Mouse (Mus musculus): Measurements from ENCODE around the gene Arl3. TPM values are rescaled to one million over a fixed set of nuclear protein-coding genes. Genes with fewer than 3 reads are reported as not detected.

Arl3 gene
- polyA plus RNA-seq, 1 experiment = 6.8 TPM

DNA sequence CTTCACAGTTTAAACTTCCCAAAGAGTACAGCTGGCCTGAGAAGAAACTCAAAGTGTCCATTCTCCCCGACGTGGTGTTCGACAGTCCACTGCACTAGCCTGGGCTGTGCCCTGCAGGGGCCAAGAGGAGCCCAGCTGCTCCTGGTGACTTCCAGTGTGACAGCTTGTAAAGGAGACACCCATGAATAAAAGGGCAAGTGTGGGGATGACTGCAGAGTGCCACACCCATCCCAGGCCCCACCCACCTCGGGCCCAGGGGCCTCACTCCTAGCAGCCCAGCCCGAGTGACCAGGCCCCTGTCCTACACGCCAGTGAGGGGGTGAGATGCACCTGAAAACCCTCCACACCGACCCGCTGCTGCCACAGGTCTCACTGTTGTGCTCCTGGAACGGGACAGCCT, 87.2 kb downstream of the Arl3 start:
- H3K27ac ChIP-seq (ENCODE audit: insufficient read depth, low read length) = no peak overlapping the region
- no peaks in the 10 kb centered on the region for H3K27me3 ChIP-seq (ENCODE audit: control insufficient read depth, insufficient read depth, low read length)
- 79% methylated on average over 9 of the region's 9 CpGs for WGBS
- no peak overlapping the region for H3K4me3 ChIP-seq (ENCODE audit: extremely low read depth, insufficient read depth, insufficient read length)
- peaks cover 6% of the 10 kb centered on the region; the same call in 1 of the 2 replicates for H3K4me1 ChIP-seq (ENCODE audit: control insufficient read depth, insufficient read depth, insufficient read length)
- TF ChIP-seq CTCF (IDR thresholded peaks at IDR 0.05; ENCODE audit: extremely low read depth, insufficient read depth, insufficient read length, insufficient replicate concordance) (no peak), POLR2A (IDR thresholded peaks at IDR 0.05; ENCODE audit: low read depth, low read length) (no peak)
- no peak for DNase-seq (ENCODE audit: low read depth in 1 of 2, low spot score in 2 of 2)
- peaks cover 9% of the 10 kb centered on the region for H3K36me3 ChIP-seq (ENCODE audit: control insufficient read depth, insufficient read depth, low read length)

DNA sequence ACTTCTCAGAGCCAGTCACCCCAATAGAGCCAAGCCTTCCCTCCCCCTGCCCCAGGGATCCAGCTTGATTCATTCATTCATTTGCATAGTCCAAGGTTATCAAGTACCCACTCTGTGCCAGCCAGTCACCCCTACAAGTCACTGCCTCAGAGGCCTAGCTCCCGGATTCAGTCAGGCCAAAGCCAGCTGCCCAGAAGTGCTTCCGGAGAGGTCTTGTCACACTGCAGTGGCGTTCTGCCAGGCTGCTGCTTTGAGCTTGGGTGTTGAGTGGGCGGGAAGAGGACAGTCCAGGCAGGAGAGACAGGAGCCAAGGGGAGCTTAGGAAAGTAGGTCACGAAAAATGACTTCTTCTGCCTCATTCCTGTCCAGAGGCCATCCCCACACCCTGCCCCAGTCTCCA, 88.5 kb downstream of the Arl3 start:
- H3K36me3 ChIP-seq (ENCODE audit: control insufficient read depth, insufficient read depth, low read length) = peaks cover 9% of the 10 kb centered on the region
- DNase-seq (ENCODE audit: low read depth in 1 of 2, low spot score in 2 of 2) = no peak
- H3K27me3 ChIP-seq (ENCODE audit: control insufficient read depth, insufficient read depth, low read length) = no peaks in the 10 kb centered on the region
- H3K4me3 ChIP-seq (ENCODE audit: extremely low read depth, insufficient read depth, insufficient read length) = no peak overlapping the region
- TF ChIP-seq CTCF (IDR thresholded peaks at IDR 0.05; ENCODE audit: extremely low read depth, insufficient read depth, insufficient read length, insufficient replicate concordance) = no peak
- no peak for TF ChIP-seq POLR2A (IDR thresholded peaks at IDR 0.05; ENCODE audit: low read depth, low read length)
- 80% methylated on average over 5 of the region's 5 CpGs for WGBS
- peaks cover 7% of the 10 kb centered on the region; the same call in 1 of the 2 replicates for H3K4me1 ChIP-seq (ENCODE audit: control insufficient read depth, insufficient read depth, insufficient read length)
- H3K27ac ChIP-seq (ENCODE audit: insufficient read depth, low read length) = peak overlapping the region; percentile 62; the same call in 1 of the 2 replicates

DNA sequence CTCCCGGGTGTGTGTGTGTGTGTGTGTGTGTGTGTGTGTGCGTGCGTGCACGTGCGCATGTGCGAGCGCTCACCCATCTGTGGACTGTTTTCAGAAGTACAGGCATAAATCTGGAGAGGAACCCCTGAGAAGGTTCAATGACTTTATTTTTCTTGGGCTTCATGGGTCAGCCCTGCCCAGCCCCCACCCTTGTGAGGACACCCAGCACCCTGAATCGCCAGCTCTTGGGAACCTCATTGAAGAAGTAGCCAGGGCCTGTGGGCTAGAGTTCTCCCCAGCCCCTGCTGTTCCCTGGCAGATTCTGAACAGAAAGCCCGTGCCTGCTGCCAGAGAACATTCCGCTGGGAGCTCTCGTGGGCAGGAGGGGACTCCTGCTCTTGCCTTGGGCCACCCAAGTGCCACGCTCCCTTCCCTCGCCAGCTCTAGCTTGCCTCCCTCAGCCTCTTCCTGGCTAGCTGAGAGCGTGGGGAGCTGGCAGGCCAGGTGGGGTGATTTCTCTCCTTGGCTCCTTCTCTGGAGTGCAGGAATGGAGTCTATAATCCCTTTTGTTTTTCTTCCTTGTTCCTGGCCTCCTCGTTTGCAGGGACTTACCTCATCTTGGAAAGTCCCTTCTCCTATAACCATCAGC, 89.2 kb downstream of the Arl3 start:
- 77% methylated on average over 15 of the region's 15 CpGs for WGBS
- peaks cover 9% of the 10 kb centered on the region for H3K36me3 ChIP-seq (ENCODE audit: control insufficient read depth, insufficient read depth, low read length)
- peak overlapping the region; percentile 62 for H3K27ac ChIP-seq (ENCODE audit: insufficient read depth, low read length)
- no peak overlapping the region for H3K4me3 ChIP-seq (ENCODE audit: extremely low read depth, insufficient read depth, insufficient read length)
- no peak for DNase-seq (ENCODE audit: low read depth in 1 of 2, low spot score in 2 of 2)
- H3K4me1 ChIP-seq (ENCODE audit: control insufficient read depth, insufficient read depth, insufficient read length) = peaks cover 10% of the 10 kb centered on the region; the same call in 1 of the 2 replicates
- H3K27me3 ChIP-seq (ENCODE audit: control insufficient read depth, insufficient read depth, low read length) = no peaks in the 10 kb centered on the region
- no peak for TF ChIP-seq CTCF (IDR thresholded peaks at IDR 0.05; ENCODE audit: extremely low read depth, insufficient read depth, insufficient read length, insufficient replicate concordance)
- TF ChIP-seq POLR2A (IDR thresholded peaks at IDR 0.05; ENCODE audit: low read depth, low read length) = no peak

DNA sequence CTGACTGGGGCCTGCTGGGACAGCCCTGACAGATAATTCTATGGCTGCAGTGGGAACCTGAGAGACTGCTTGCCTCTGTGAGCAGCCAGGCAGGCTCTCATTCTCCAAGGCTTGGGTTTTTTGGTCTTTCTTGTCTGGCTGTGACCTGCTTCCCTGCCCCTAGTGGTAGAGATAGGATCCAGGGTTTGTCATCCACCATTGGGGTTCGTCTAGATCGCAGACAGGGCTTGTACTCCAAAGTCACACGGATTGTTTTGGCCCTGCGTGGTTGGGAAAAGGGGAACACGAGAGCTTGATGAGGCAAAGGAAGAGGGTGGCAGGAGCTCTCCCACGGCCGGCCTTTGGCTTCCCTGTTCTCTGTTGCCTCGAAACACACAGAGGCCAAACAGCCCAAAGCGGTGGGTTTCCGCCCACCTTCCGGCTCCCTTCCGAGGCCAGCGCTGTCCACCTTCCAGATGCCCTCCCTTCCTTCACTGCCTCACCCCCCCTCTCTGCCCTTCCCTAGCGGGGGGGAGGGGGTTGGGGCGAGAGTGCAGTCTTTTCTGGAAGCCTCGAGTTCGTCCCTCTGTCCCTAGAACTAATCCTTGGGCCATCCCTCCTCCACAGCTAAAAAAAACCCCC, 90.0 kb downstream of the Arl3 start:
- 33% methylated on average over 17 of the region's 17 CpGs for WGBS
- no peak for DNase-seq (ENCODE audit: low read depth in 1 of 2, low spot score in 2 of 2)
- peaks cover 15% of the 10 kb centered on the region; the same call in 1 of the 2 replicates for H3K4me1 ChIP-seq (ENCODE audit: control insufficient read depth, insufficient read depth, insufficient read length)

DNA sequence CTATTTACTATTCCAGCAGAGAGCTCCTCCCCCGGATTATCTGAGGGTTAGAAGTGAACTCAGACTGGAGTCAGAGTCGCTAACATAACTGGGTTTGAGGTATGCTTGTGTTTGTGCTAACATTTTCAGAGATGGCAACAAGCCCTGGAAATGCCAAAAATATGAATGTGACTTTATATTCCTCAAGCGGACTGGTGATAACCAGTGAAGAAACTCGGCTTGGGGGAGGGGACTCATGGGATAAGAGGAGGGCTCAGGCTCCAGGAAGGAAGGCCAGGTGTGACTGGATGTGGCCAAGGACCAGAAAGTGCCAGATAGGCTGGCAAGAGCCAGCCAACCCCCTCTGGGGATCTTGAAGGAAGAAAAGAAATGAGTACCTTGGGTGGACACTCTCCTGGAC, 91.2 kb downstream of the Arl3 start:
- H3K27me3 ChIP-seq (ENCODE audit: control insufficient read depth, insufficient read depth, low read length) = no peaks in the 10 kb centered on the region
- H3K4me3 ChIP-seq (ENCODE audit: extremely low read depth, insufficient read depth, insufficient read length) = no peak overlapping the region
- H3K27ac ChIP-seq (ENCODE audit: insufficient read depth, low read length) = no peak overlapping the region
- 87% methylated on average over 4 of the region's 4 CpGs for WGBS
- peaks cover 14% of the 10 kb centered on the region for H3K36me3 ChIP-seq (ENCODE audit: control insufficient read depth, insufficient read depth, low read length)
- TF ChIP-seq CTCF (IDR thresholded peaks at IDR 0.05; ENCODE audit: extremely low read depth, insufficient read depth, insufficient read length, insufficient replicate concordance) (no peak), POLR2A (IDR thresholded peaks at IDR 0.05; ENCODE audit: low read depth, low read length) (no peak)
- DNase-seq (ENCODE audit: low read depth in 1 of 2, low spot score in 2 of 2) = no peak
- peaks cover 15% of the 10 kb centered on the region; the same call in 1 of the 2 replicates for H3K4me1 ChIP-seq (ENCODE audit: control insufficient read depth, insufficient read depth, insufficient read length)

More for the DNA sequence above, 90.0 kb downstream of the Arl3 start:
- Histone ChIP-seq H3K4me3 (ENCODE audit: extremely low read depth, insufficient read depth, insufficient read length) (no peak overlapping the region), H3K36me3 (ENCODE audit: control insufficient read depth, insufficient read depth, low read length) (peaks cover 9% of the 10 kb centered on the region), H3K27me3 (ENCODE audit: control insufficient read depth, insufficient read depth, low read length) (no peaks in the 10 kb centered on the region), H3K27ac (ENCODE audit: insufficient read depth, low read length) (peak overlapping the region; percentile 40; the same call in 1 of the 2 replicates)
- TF ChIP-seq CTCF (IDR thresholded peaks at IDR 0.05; ENCODE audit: extremely low read depth, insufficient read depth, insufficient read length, insufficient replicate concordance) = no peak
- TF ChIP-seq POLR2A (IDR thresholded peaks at IDR 0.05; ENCODE audit: low read depth, low read length) = no peak

DNA sequence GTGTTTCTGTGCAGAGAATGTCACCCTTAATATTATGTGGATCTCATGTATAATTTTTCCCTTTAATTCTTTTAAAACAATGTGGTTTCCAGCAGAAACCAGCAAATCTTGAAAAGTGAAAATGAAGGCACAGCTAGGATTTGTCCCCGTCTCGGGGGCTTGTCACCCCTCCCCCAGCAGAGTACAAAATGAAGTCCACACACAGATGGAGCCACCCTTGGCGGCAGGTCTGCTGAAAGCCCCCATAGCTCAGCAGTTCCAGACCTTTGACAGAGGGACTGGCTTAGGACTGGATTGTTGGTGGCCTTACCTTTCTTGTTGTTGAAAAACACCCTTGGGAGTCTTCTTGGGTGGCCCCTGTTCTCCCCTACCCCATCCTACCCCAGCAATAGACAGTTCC, 91.6 kb downstream of the Arl3 start:
- H3K36me3 ChIP-seq (ENCODE audit: control insufficient read depth, insufficient read depth, low read length) = peaks cover 13% of the 10 kb centered on the region
- TF ChIP-seq CTCF (IDR thresholded peaks at IDR 0.05; ENCODE audit: extremely low read depth, insufficient read depth, insufficient read length, insufficient replicate concordance) (no peak), POLR2A (IDR thresholded peaks at IDR 0.05; ENCODE audit: low read depth, low read length) (no peak)
- no peak overlapping the region for H3K4me3 ChIP-seq (ENCODE audit: extremely low read depth, insufficient read depth, insufficient read length)
- no peaks in the 10 kb centered on the region for H3K27me3 ChIP-seq (ENCODE audit: control insufficient read depth, insufficient read depth, low read length)
- WGBS = 85% methylated on average over 3 of the region's 3 CpGs
- H3K4me1 ChIP-seq (ENCODE audit: control insufficient read depth, insufficient read depth, insufficient read length) = peaks cover 15% of the 10 kb centered on the region; the same call in 1 of the 2 replicates
- no peak overlapping the region for H3K27ac ChIP-seq (ENCODE audit: insufficient read depth, low read length)
- no peak for DNase-seq (ENCODE audit: low read depth in 1 of 2, low spot score in 2 of 2)

Other genes starting within 250 kb of the Arl3 start
- 3.6 and 4.7 TPM in 2 replicates for gene Psd, start 246.0 kb downstream of the Arl3 start, polyA plus RNA-seq (2012; rRNA removed)
- gene Fbxl15, start 245.0 kb downstream of the Arl3 start, polyA plus RNA-seq (2012; rRNA removed) = 12.1 and 16.4 TPM in 2 replicates
- 45.3 and 55.0 TPM in 2 replicates for gene Cuedc2, start 234.5 kb downstream of the Arl3 start, polyA plus RNA-seq (2012; rRNA removed)
- gene Mfsd13a, start 232.1 kb downstream of the Arl3 start, polyA plus RNA-seq (2012; rRNA removed) = 5.3 and 10.8 TPM in 2 replicates
- gene 2310034G01Rik, start 222.9 kb downstream of the Arl3 start, polyA plus RNA-seq (2012; rRNA removed) = 0.16 and 0.42 TPM in 2 replicates
- 55.7 and 60.5 TPM in 2 replicates for gene Actr1a, start 177.4 kb downstream of the Arl3 start, polyA plus RNA-seq (2012; rRNA removed)
- gene Sufu, start 176.3 kb downstream of the Arl3 start, polyA plus RNA-seq (2012; rRNA removed) = 18.6 and 22.1 TPM in 2 replicates
- 47.1 and 58.4 TPM in 2 replicates for gene Trim8, start 71.5 kb downstream of the Arl3 start, polyA plus RNA-seq (2012; rRNA removed)
- 3.2 and 4.1 TPM in 2 replicates for gene Sfxn2, start 167 bp upstream of the Arl3 start, polyA plus RNA-seq (2012; rRNA removed)
- 37.3 and 42.3 TPM in 2 replicates for gene Wbp1l, start 25.9 kb upstream of the Arl3 start, polyA plus RNA-seq (2012; rRNA removed)
- 0.12 and 0.14 TPM in 2 replicates for gene Cyp17a1, start 100.0 kb upstream of the Arl3 start, polyA plus RNA-seq (2012; rRNA removed)
- gene Borcs7, start 116.7 kb upstream of the Arl3 start, polyA plus RNA-seq (2012; rRNA removed) = 2.3 and 2.4 TPM in 2 replicates
- gene As3mt, start 134.3 kb upstream of the Arl3 start, polyA plus RNA-seq (2012; rRNA removed) = 5.6 and 6.0 TPM in 2 replicates
- gene Cnnm2, start 188.4 kb upstream of the Arl3 start, polyA plus RNA-seq (2012; rRNA removed) = 5.5 and 7.7 TPM in 2 replicates